In the genomic region with DNA sequence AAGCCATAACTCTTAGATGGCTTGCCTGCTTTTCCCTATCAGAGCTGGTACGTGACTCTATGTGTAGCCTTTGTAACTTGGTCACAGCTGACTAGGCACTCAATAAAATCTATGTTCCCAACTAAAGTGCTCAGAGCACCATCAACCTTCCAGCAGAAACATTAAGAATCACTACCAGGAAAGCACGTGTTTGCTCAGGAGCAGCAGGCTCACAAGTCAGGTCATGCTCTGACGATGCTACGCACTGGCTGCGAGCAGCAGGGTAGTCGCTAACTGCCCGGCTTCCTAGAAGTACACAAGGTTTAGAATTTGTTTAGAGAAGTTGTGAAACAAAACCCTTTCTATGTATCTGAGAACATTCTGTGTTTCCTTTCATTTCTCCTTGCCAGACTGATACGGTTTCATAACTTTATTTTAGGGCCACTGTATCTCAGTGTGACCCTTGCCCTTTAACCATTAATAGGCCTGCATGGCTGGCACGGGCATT, we compare ENCODE assay signal across 12 mouse cellular contexts.
DNase-seq lines count a peak whose midpoint lies in the region.
"Had no signal": no experiment of that assay in that cellular context is flagged by ENCODE, and none has a peak within 500 bp of the region (broad histone marks: within the 10 kb centered on the region; RNA-seq: fewer than 3 reads in every experiment).

No protein-coding gene starts in this region.

- peak; percentile 58 for DNase-seq in kidney, adult 11 months
- no peak for DNase-seq in kidney, postnatal 10 days
- peak; percentile 41 for DNase-seq in lung, postnatal 36 days
- DNase-seq in lung, postnatal 10 days = no peak
- peak; percentile 18 to 66 for DNase-seq in kidney, postnatal 25 days
- no peak for DNase-seq in layer of hippocampus, adult 8-10 months (ENCODE audit: low spot score in 2 of 2)
- no peak for DNase-seq in right cerebral cortex, postnatal 4 days
- DNase-seq in cerebellum, adult 11-12 months = no peak
- DNase-seq: adrenal gland, postnatal 10 days; cerebellum, postnatal 14 days; embryo, embryonic 11 days; thymus, postnatal 36 days had no signal

Comparison
In these comparisons a context has a peak if more than half of its experiments do, and no peak if none do; other contexts are left out.
1. DNase-seq: peak in kidney, adult 11 months (single experiment), lung, postnatal 36 days (single experiment) and kidney, postnatal 25 days (2 of 2); none in kidney, postnatal 10 days (single experiment), lung, postnatal 10 days (single experiment), layer of hippocampus, adult 8-10 months (0 of 2), right cerebral cortex, postnatal 4 days (single experiment) and cerebellum, adult 11-12 months (single experiment).